Mouse (Mus musculus): ENCODE measurements at regions not wholly inside any gene's neighbourhood (a gene's known extent, or its start where the extent isn't known, plus 50 kb on each side); places are given as distances from the start of the nearest gene placed in this dataset.
"Not testable (repeated sequence)": the region's sequence is repeated elsewhere in the genome, so short reads cannot be mapped to it uniquely, and the experiment has no call there.

DNA sequence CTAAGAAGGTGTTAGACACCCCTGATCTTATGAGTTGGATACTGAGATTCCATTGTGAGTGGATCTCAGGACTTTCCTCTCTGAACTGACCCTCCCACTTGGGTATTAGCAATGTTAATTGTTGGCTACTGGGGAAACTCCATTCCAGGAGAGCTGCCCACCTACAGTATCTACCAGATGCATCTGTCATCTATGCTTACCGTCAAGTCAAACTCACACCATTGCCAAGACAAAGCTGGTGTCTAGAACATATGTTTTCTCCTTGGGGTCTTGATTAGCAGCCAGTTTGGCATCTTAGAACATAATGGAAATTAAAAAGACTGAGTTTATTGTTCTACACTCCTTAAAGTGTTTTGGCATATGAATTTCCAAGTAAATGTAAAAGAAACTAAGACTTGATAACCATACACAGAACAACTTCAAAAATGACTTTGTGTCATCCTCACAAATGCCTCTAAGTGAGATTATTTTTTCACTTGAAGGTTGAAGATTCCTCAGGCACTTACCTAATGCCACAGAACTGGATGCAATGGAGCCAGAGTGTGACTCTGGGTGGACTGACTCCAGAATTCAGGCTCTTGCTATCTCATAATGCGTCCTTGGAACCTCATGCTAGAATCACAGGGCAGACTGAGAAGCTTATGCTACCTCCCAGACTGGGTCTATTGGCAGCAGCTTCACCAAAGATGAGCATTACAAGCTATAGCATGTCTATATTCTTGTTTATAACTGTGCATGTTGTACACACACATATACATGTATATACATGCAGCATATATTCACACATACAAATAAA lies 107.5 kb upstream of the Rnf152 start:
- DNase-seq (ENCODE audit: low spot score) = no peak

DNA sequence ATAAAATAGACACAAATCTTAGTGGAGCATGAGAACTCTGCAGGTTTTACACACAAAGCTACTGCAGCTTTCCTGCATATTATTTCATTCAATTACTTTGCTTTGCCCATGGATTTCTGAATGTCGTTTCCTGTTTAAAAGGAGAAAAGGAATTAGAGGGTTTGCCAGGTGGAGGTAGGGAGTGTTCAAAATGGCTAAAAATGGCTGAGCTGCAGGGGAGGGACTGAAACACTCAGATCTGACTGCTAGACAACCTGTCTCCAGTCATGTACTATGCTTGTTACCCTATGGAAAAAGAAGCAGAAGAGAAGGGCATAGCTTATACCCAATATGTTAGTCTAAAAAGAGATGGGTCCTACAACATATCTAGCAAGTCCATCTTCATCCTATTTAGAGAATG lies 106.2 kb upstream of the Rnf152 start:
- no peak for DNase-seq (ENCODE audit: low spot score)

DNA sequence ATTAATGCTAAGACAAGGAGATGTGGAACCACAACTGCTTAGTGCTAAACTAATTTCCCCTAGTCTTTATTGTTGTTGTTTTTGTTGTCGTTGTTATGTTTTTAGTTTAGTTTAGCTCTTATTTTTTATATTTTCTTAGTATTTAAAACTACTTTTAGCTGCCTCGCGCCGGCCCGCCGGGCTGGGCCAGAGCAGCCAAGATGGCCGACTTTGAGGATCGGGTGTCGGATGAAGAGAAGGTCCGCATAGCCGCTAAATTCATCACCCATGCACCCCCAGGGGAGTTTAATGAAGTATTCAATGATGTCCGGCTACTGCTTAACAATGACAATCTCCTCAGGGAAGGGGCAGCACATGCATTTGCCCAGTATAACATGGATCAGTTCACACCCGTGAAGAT lies 99.3 kb upstream of the Rnf152 start:
- not testable (repeated sequence) for DNase-seq (ENCODE audit: low spot score)

DNA sequence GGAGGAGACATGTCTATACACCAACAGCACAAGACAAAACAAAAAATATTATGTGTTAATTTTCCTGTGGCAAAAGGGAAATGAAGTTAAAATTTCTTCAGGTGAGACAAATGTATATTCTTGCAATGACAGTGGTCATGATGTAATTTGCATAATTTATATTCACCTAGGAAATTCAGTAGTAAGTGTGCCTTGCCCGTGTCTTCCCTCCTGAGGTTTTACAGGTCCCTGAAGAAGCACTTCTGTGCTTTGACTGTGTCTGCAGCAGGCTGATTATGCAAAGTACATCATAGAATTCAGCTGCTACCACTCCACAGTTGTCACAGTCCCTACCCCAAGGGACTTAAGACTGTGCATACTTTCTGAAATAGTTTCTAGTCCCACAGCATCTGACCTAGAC lies 98.2 kb upstream of the Rnf152 start:
- no peak for DNase-seq (ENCODE audit: low spot score)

DNA sequence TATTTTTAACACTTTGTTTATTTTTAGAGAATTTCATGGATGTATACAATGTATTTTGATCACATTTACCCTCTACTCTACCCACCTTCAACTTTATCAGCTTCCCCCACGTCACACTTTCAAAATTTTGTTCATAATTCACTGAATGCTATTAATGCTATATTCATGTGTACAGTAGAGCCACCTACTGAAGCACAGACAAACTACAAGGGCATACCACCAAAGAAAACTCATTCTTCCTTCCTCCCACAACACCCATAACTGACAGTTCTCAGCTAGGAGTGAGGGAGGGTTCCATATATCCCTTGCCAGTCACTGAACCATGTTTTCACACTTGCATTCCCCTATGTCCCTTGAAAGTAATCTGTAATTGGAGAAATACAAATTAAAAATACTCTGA lies 89.7 kb upstream of the Rnf152 start:
- DNase-seq (ENCODE audit: low spot score) = no peak

DNA sequence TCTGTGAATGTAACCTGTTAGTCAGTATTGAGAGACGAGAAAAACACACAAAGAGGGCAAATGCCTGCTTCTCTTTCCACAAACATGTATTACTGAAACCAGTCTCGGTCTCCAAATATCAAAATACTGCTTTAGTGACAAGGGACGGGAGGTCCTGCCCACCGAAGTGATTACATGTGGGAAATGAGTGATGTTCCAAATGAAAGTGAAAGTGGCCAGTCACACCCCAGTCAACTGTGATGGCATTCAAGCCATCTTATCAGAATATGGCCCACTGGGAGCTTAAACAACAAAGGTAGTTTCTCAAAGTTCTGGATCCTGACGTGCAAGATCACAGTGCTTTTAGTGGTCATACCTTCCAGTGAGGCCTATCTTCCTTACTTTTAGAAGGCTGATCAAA lies 87.0 kb upstream of the Rnf152 start:
- DNase-seq (ENCODE audit: low spot score) = no peak

DNA sequence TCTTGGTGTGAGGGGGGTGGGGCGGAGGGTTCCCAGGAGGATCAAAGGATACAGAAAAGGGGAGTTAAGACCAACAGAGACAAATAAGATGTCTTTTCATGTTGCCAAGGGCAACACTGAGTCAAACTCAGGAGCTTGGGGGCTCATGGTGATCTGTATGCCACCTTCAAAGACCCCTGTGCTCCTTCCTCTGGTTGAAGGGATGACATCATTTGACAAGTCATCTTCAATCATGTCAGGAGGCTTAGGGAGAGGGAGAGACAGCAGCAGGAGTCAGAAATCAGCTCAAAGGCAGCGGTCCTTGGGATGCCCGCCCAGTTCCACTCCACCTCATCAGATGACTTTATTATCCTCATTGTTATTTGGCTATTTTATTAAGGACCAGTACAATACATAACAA lies 83.8 kb upstream of the Rnf152 start:
- DNase-seq (ENCODE audit: low spot score) = no peak

DNA sequence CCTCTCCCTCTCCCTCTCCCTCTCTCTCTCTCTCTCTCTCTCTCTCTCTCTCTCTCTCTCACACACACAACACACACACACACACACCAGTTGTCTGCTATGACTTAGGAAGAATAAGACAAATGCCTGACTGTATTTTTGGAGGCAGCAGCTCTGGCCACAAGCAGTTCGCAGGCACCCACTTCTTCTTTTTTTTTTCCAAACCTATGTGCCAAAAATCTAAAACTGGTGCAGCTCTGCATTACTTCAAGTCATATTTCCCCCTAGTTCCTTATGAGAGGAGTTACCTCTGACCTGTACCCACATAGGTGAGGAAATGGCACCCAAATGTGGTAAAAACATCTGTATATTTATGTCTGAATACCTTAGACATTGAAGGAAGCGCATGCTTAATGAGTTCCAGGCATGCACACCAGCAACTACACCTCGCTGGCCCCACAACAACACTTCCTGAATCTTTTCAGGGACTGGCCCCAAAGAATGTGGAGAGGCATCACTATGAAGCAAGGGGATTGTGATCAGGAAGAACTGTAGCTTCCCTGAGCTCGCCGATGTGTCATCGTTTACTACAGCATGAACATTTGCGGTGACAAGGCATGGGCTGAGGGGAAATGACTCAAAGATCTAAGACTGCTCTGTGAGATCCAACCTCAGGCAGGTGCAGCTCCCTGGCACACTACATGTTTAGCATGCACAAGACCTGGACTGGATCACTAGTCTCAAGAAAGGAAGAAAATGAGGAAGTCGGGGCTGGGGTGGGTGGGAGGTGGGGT lies 78.3 kb upstream of the Rnf152 start:
- DNase-seq (ENCODE audit: low spot score) = no peak

DNA sequence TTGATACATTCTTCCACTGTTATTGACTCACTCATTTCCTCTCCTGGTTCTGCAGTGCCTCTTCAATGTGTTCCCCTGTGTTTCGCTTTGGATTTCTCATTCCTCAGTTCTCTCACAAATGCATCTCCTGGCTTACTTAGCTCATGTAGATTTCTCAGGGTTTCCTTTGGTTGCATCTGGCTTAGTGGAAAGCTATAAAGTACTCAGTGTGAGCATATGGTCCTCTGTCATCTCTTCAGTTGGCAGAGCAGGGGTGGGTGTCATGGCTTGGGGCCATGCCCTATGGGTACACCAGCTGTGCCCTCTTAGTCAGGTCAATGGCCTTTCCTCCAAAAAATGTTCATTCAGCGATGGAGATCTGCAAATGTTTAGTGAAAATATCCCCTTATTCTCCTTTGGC lies 77.4 kb upstream of the Rnf152 start:
- no peak for DNase-seq (ENCODE audit: low spot score)

DNA sequence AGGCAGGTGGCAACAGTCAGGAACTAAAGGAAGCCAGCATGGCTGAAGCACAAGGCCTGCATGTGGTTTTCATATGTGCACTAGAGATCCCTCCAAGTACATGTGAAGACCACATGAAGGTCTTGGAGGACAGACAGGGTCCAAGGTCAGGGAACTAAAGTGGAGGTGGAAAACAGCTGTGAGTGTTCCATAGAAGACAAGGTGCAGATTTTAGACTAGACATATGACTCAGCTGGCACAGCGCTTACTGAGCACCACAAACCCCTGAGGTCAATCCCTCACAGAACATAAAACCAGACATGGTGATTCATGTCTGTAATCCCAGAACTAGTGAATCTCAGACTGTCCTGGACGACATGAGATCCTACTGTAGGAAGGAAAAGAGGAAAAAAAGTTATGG lies 75.3 kb upstream of the Rnf152 start:
- no peak for DNase-seq (ENCODE audit: low spot score)

DNA sequence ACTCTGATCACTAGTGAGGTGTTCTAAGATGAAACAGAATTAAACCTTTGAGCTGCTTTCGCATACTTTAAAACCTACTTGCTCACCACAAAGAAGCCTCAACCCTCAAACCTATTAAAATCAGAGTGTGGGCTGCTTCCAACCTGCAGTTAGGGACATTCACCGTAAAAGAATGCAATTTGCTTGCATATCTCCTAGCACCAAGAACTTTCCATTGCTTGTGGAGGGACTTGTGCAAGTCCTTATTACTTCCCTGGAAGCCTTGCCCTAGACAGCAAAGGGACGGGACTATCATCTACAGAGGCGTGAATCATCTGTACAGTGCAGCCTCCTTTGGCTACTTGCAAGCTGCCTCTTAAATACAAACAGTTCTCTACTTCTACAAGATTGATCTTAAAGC lies 74.2 kb upstream of the Rnf152 start:
- DNase-seq (ENCODE audit: low spot score) = no peak

DNA sequence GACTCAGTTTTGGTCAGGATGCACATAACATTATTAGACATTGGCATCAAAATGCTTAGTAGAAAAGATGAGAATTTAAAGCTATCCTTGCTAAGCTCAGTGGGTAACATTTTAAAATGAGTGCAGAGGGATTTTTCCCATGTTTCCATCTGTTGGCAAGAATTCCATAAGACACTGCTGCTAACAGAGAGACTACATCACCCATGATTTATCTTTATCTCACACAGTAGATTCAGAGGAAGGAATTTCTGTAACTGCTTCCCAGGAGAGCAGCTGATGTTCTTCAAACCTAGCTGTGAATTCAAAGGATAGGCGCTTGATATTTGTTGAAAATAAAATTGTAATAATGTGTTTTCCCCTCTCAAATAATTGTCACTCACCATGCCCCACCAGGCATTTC lies 71.7 kb upstream of the Rnf152 start:
- DNase-seq (ENCODE audit: low spot score) = no peak

DNA sequence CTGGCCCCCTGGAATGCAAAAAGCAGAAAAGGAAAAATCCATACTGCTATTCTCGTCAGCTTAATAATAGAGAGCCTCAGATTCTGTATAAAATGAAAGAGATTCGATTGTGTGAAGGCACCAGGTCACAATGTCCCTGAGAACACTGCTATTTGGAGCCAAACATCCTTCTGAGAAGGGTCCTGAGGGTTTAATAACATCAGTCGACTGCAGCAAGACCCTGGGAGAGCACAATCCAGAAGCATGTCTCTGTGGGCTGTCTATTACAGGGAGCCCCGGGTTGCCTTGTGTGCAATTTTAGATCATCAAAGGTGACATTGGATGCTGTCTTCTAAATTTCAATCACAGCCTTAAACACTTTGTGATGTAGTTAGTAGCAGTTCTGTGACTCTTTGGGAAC lies 69.6 kb upstream of the Rnf152 start:
- DNase-seq (ENCODE audit: low spot score) = no peak

DNA sequence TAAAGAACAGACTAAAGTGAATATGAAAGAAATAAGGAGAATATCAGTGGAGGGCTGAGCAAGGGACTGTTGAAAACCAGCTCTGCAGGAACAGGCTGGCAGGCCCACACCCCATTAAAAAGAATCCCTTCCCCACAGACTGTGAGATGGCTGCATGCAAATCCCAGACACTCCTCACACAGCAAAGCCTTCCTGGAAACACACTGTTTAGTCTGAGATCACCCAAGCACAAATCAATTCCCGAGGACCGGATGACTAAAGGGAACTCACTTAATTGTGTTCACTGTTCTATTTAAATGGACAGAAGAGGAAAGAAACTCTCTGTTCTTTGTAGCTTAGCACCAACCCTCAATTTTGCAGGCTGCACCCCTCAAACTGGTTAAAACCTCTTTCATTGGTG lies 66.9 kb upstream of the Rnf152 start:
- DNase-seq (ENCODE audit: low spot score) = peak; percentile 14

DNA sequence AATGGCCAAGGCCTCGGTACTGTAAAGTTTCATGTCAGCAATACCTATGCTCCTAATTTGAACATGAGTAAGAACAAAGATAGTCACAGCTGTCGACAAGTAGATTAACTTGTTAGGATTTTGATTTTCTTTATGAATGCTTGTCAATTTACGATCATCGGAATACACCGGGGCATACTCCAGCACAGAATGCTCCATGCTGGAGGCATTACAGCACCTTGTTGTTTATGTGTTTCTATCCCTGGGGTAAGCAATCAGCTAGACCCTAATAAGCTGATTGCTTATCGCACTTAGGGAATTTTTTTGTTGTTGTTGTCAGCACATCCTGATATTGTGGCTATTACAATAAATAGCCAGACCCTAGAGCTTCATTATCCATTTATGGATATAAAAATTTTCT lies 66.4 kb upstream of the Rnf152 start:
- DNase-seq (ENCODE audit: low spot score) = no peak

DNA sequence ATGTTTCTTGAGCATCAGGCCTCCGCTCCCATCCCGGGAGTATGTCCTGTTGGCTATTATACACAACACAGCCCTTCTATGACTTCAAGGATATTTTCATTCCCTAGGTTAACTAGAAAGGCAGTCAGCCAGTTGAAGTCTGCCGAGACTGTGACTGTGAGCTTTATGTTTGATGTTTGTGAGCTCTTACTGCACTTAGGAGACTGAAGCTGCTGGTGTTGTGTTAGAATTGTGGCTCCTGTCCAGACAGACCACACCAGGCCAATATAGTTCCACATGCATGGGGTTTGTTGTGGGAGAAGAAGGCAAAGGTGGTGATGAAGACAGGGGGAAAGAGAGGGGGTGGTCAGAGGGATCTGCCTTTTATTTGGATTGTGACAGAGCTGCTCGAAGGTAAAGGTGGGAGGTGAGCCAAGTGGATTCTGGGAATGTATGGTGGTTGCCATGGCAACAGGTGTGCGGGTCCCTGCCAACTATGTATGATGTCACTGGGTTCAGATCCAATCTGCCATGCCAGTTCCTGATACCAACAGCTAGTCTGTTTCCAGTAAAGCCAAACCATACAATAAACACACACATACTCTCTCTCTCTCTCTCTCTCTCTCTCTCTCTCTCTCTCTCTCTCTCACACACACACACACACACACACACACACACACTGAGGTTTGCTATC lies 64.0 kb upstream of the Rnf152 start:
- no peak for DNase-seq (ENCODE audit: low spot score)
